Mouse (Mus musculus) layer of hippocampus, adult 9-11 months (tissue): ENCODE measurements around the gene Rpf1.

Source experiments
- DNase-seq: peaks from one replicate; pipeline ENCODE4 v3.0.0; 2022

Rpf1 gene

DNA sequence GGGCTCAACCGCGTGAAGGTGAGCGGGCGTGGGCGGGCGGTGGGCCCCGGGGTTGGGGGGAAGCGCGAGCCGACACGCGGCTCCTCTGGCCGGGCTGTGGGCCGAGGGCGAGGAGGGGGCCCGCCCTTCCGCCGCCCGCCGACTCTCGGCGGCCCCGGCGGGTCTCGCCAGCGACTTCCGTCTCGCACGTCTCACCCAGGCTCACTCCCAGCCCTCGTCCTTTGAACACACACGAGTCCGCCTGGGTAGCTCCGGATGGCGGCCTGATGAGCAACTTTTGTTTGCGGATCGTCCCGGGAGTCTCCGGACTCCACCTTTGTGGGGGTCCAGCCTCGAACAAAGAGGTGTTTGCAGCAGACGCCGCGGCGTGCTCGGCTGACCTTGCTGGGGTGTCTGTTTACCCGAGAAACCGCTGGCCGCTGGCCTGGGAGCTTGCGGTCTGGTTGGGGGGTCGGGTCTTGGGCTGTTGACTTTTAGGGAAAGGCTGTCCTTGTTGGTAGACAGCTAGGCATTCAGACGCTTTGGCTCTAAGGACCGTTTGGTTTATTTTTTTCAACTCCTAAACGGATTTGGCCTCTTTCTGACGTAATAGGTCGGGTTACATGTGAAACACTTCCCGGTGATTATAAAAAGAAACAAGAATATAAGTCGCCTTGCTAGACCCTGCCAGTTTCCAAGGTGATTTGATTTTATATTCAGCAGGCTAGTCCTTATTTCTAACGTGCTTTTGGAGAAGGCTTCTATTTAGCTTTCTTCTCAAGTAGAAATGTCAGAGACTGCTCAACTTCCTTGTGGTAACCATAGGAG lies 21.0 kb downstream of the Rpf1 start:
- peak; percentile 23 for DNase-seq

DNA sequence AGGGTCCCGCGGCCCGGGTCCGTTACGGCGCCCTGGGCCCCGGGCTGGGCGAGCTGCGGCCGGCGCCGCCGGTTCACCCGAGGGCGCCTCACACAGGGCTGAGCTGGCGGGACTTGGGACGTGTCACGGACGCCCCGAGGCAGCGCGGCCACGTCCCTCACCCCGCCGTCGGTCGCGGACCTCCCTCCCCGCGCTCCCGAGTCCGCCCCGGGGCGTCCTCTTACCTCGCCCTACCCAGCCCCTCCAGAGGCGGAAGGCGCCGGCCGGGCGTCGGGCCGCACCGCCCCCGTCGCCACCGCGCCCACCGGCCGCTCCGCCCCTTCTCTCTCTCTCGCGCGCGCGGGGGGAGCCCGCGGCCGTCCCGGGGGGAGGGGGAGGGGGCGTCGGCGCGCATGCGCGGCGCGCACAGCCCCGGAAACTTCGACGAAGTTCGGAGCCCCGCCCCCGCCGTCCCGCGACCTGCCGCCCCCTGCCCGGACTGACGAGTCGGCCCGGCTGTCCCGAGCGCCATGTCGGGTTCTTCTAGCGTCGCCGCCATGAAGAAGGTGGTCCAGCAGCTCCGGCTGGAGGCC lies 21.7 kb downstream of the Rpf1 start, which contains the start of the genes Spata1 and Gng5:
Gene Spata1, minus strand, starts transcription at position 323 of the 572 bp plus-strand sequence.
Gene Gng5, plus strand, starts transcription at position 377 of the 572 bp plus-strand sequence.
- DNase-seq = peak; percentile 70

DNA sequence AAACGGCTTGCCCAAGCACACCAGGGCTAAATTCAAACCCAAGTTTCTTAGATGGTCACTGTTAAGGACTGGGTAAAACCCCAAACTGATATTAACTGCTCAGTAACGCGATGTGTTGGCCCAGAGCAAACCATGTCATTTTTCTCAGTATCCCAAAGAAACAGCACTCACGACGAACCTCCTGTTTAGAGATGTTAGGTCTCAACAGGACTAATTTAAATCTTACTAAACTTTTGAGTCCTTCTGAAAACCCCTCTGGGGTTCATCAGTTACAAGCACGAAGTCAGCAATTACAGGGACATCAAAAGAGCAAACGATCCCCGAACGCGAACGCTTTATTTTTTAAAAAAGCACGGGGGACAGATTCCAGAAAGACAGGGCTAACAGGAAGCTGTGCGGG lies 22.2 kb downstream of the Rpf1 start:
- DNase-seq = no peak

DNA sequence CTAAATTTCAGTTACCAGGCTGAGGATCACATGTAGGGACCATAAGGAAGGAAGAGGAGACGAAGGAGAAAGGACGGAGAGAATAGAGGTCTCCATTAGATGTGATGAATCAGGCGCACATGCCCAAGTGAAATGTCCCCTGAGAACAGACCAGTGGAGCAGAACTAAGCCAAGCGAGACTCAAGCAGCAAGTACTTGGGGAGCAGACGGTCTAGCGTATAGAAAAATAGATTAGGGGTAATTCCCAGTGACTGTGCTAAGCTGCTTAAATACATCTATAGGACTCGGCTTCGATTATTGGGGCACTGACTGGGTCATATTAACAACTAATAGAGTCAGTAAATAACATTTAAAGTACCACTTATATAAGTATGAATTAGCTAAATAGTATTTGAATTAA lies 26.3 kb downstream of the Rpf1 start:
- no peak for DNase-seq

DNA sequence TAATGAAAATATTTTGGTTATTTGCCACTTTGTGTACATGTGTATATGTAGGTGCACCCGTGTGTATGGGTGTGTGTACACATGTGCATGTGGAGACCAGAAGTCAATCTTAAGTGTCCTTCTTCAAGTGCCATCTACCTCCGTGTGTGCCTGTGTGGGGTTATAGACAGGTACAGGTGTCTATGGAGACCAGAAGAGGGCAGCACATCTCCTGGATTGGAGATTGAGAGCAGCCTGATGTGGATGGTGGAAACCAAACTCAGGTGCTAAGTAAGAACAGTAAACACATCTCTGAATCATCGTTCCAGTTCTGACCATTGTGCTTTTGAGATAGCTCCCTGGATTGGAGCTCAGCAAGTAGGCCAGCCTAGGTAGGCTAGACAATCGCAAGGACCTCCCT lies 34.8 kb downstream of the Rpf1 start:
- DNase-seq = no peak

DNA sequence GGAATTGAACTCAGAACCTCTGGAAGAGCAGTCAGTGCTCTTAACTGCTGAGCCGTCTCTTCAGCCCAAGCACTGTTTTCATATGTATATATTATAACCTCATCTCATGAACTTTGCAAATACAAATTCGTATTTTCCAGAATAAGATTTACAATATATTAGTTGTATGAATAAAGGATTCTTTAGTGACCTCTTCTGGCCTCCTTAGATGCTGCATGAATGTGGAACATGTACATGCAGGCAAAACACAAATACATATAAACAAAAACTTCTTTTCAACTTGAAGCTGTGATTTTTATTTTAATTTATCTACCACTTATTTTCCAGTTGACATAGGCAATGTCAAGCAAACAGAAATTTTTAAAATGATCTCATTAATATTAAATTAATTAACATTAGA lies 39.2 kb downstream of the Rpf1 start:
- DNase-seq = no peak

DNA sequence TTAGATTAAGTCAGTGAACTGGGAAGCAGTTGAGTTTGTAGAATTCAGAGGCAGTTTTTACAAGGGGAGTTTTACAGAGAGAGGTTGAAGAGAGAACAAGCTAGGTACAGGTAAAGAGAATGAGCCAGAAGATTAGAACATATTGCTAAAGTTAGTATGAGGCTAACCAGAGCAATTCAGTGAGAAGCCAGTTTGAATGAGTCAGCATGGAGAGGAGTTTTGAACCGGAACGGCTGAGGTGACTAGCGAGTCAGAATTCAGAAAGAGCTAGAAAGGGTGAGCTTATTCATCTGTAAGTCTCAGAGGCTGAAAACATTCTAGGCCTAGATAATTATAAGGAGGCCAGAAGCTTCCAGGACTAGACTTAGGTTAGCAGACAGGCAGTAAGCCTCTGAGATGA lies 46.8 kb downstream of the Rpf1 start:
- no peak for DNase-seq

DNA sequence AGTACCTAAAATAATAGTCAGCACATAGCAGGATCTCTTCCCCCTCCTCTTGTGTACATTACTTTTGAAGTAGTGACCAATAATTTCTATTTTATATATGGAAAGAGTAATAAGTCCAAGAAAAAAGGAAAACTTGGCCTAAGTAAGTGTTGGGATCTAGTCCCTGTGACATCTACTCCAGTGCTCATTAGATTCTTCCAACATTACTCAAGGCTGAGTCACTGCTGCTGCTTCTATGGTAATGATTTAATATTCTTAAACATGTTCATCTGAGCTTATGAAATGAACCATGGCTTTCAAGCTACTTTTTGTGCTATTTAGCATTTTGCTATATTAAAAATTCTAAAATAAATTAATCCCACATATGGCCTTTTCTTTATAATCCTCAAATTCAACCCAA lies 47.5 kb downstream of the Rpf1 start:
- no peak for DNase-seq

DNA sequence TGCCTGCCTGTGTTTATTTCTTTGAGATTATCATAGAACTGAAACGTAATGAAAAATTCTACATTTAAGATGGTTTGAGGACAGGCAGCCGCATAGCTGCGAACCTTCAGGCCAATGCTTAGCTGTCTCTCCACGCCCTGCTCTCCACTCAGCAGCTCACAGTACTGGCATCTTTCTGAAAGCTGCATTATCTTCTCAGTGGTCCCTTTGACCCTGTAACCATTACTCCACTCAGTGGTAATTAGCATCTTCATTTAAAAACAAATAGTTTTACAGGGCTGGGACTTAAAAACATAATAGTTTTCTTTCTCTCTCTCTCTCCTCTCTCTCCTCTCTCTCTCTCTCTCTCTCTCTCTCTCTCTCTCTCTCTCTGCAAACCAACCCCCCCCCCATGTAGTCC lies 48.6 kb downstream of the Rpf1 start:
- DNase-seq = no peak

DNA sequence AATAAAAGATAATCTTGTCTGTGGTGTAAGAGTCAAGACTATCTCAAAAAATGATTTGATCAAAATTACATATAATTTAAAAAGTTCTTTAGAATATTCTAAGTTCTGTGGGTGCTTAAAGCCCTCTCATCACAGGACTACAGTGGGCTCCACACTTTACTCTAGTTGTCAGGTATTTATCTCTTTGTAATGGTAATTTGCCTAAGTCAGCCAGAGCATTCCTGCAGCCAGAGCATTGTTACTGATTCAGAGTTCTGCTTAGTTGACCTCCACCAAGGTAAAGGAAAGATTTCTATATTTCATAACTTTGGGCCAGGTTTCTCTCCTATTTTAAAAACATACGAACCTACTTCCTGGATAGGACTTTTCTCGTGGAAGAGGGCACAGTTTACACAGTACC lies 52.0 kb downstream of the Rpf1 start:
- no peak for DNase-seq

DNA sequence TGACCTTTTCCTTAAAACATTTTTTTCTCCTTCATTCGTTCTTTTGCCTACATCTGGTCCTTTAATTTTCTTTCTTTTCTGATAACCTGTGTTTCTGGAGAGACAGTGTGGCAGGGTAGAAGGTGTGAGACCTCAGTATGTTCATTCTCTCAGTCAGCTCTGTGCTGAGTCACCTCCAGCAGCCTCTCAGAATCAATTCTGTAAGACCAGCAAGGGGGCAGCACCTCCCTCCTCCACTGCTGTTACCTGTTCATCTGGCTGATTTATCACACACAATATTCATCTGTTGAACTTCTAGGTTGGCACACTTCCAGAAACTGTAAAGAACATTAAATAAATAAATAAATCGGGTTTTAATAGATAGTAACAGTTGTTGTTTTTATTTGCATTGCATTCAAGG lies 58.3 kb downstream of the Rpf1 start:
- DNase-seq = no peak
